In the genomic region with DNA sequence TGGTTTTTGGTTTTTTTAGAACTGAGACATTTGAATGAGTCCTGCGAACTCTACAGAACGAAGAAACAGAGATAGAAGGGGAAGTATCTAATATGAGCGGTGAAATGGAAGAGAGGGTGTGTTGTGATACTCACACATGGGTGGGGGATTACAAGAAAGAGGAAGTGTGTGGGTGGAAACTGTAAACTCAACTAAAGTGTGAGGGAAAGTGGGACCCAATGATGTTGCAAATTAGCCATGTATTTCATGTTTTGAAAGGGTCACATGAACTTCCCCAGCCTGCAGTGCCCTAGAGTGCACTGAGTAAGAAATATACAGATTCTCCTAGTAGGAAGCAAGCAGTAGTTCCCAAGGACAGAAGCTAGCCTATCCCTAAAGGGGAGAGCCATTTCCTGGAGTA, we compare ENCODE assay signal across 22 mouse cellular contexts.
"Had no signal": no experiment of that assay in that cellular context is flagged by ENCODE, and none has a peak within 500 bp of the region (broad histone marks: within the 10 kb centered on the region; RNA-seq: fewer than 3 reads in every experiment).

No protein-coding gene starts in this region.

- H3K27ac ChIP-seq: limb, embryonic 10.5 days; limb, embryonic 13.5 days; liver, embryonic 13.5 days; midbrain, embryonic 10.5 days; midbrain, embryonic 13.5 days; neural tube, embryonic 13.5 days; stomach, postnatal 0 days had no signal

- H3K4me3 ChIP-seq: limb, embryonic 10.5 days; limb, embryonic 13.5 days; liver, embryonic 13.5 days; megakaryocyte, embryonic 14.5 days; midbrain, embryonic 10.5 days; midbrain, embryonic 13.5 days; myocyte; neural tube, embryonic 13.5 days had no signal

- H3K36me3 ChIP-seq: limb, embryonic 10.5 days; limb, embryonic 13.5 days; liver, embryonic 13.5 days; midbrain, embryonic 10.5 days; midbrain, embryonic 13.5 days; neural tube, embryonic 13.5 days had no signal

- H3K9me3 ChIP-seq: limb, embryonic 10.5 days; limb, embryonic 13.5 days; liver, embryonic 13.5 days; midbrain, embryonic 10.5 days; midbrain, embryonic 13.5 days; neural tube, embryonic 13.5 days had no signal

- DNase-seq: kidney, adult 18-20 months; kidney, adult 9 months; kidney, postnatal 25 days; layer of hippocampus, postnatal 36 days; liver, embryonic 13.5 days; lung, adult 2 months; retina, postnatal 1 day; right cerebral cortex, postnatal 25 days; thymus, adult 2 months; thymus, postnatal 14 days; thymus, postnatal 4 days had no signal

- H3K9ac ChIP-seq: limb, embryonic 13.5 days; liver, embryonic 13.5 days; midbrain, embryonic 13.5 days; neural tube, embryonic 13.5 days had no signal

- H3K4me1 ChIP-seq: liver, embryonic 13.5 days; megakaryocyte, embryonic 14.5 days; midbrain, embryonic 10.5 days; midbrain, embryonic 13.5 days; neural tube, embryonic 13.5 days had no signal

- H3K27me3 ChIP-seq: limb, embryonic 13.5 days; liver, embryonic 13.5 days; megakaryocyte, embryonic 14.5 days; midbrain, embryonic 13.5 days; neural tube, embryonic 13.5 days had no signal

- H3K4me2 ChIP-seq: limb, embryonic 13.5 days; liver, embryonic 13.5 days; midbrain, embryonic 13.5 days; neural tube, embryonic 13.5 days had no signal

- ATAC-seq: inflammation-experienced regulatory T-cells, adult 6 months; intestine, embryonic 16.5 days; midbrain, embryonic 13.5 days; midbrain, embryonic 16.5 days had no signal
